Mouse (Mus musculus) c-Kit-negative CD71-positive TER-119-positive erythroid progenitor cells, embryonic 14.5 days (primary cell): Measurements from ENCODE around the gene Nrde2.

ENCODE experiments used
- DNase-seq: peaks from one replicate; pipeline ENCODE4 v3.0.0-alpha.2; 2013; ENCODE audit warnings: low read depth, low spot score

The Nrde2 gene

DNA sequence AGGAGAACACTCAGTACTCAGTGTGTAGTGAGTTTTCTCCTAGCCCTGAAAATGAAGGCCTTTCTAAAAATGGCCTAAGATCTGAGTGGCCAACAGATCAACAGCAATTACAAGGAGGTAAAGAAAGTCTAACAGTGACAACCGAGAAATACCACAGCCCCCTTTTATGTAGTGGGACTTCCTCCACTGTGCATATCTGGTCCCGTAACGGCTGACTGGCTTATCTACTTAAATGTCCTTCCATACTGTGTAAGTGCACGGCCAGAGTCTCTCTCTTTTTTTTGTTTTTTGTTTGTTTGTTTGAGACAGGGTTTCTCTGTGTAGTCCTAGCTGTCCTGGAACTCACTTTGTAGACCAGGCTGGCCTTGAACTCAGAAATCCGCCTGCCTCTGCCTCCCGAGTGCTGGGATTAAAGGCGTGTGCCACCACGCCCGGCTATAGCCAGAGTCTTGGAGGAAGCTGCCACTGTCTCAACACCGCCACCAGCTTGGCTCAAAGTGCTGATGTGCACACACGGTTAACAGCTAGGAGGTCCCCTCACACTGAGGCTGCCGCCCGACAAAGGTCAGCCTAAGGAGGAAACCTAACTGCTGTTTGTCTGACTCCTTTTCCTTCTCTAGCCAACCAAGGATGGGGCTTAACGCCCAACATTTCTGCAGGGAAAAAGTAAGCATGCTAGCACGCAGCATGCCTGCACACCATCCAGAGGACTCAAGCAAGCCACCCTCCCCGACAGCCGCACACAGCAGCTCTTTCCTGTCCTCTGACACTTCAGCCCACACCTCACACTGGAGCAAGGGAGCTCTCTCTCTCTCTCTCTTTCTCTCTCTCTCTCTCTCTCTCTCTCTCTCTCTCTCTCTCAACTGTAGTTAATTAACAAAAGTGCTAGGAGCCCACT, 32.2 kb downstream of the Nrde2 start:
- DNase-seq, result no peak

DNA sequence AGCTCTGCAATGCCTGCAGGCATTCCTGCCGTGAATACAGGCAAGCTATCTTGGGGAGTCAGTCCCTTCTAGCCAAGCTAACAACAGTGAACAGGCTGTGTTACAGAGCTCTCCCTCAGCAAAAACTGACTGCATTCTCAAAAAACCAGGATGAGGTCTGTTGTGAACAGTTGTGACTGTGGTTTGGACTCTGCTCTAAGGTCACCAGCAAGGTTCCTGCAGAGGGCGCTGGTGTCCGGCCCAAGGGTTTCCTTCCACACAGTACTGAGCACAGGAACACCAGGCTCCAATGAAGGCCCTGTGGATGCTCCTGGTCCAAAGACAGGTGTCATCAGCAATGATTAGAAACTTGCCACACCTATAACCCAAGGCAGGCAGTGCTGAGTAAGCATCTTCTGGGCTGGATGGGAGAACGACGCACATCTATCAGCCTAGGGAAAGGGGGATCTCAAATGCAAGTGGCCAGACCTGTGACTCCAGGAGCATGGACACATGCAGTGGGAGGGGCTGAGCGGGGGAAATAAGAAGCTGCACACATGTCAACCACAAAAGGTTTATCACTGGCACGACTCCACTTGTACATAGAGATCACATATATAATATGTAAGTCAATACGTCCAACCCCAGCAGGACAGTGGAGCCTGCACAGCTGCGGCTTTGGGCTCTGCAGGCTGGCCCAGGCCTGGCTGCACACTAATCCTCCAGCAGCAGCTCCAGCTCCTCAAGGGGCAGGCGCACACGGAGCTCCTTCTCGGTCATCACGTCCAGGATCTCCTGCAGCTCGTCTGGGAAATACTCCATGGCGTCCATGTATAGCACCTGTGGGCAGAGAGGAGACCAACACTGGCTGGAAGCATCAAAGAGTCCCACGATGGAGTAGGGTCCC, 34.3 kb downstream of the Nrde2 start:
- no peak for DNase-seq

GRCm38 (mm10) chr12:100123476-100123875, 36.0 kb downstream of the Nrde2 start:
- no peak for DNase-seq

DNA sequence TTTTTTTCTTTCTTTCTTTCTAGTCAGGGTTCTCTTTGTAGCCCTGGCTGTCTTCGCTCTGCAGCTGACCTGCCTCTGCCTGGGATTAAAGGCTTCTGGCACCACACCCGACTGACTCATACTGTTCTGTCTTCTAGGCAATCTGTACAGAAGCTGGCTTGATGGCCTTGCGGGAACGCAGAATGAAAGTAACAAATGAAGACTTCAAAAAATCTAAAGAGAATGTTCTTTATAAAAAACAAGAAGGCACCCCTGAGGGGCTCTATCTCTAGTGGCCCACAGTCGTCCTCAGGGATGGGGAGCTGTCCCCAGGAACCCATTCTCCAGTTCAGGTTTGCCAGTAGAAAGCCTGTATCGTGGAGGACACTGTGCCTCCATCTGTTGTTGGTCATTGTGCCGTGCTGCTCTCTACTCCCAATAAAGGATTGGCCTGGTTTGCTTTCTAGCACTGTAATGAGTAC, 36.5 kb downstream of the Nrde2 start:
- no peak for DNase-seq

- no peak for DNase-seq
Measured at GRCm38 (mm10) chr12:100115982-100116381, 43.5 kb downstream of the Nrde2 start.

GRCm38 (mm10) chr12:100109986-100110696, 49.3 kb downstream of the Nrde2 start, which contains the start of gene Psmc1:
Psmc1 (plus strand) TSS chr12:100110154.
- peak; percentile 88 for DNase-seq

DNA sequence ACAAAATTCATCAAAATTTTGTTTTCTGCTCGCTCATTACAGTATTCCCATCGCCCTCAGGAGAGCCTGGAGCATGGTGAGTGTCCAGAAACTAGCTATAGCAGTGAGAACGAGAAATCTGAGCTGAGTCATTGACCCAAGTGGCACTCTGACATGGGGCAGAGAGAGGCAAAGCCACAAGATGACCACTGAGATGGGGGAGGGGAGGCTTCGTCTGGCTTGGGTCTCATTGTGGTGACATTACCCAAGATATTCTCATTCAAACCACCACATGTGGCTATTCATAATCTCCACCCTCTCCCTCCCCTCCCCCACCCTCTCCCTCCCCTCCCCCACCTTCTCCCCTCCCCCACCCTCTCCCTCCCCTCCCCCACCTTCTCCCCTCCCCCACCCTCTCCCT, 52.0 kb downstream of the Nrde2 start:
- DNase-seq, result no peak

GRCm38 (mm10) chr12:100106275-100106895, 53.1 kb downstream of the Nrde2 start:
- DNase-seq, result peak; percentile 53

DNA sequence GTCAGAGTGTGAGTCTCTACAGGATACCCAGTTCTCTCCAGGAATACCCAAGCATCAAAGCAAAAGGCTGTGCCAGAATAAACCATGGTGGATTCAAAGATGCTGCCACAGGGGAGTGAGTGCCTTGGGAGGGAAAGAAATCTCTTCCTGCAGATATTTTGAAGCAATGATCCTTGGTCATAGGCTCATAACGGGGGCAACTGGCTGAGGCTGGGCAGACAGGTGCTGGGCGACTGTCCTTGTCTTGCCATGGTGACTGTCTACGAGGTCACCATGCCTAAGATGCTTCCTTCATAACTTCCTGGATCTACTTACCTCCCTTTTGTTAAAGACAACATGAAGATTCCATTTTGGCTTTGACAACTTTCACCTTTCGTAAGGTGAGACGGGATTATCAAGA, 54.9 kb downstream of the Nrde2 start:
- no peak for DNase-seq

DNA sequence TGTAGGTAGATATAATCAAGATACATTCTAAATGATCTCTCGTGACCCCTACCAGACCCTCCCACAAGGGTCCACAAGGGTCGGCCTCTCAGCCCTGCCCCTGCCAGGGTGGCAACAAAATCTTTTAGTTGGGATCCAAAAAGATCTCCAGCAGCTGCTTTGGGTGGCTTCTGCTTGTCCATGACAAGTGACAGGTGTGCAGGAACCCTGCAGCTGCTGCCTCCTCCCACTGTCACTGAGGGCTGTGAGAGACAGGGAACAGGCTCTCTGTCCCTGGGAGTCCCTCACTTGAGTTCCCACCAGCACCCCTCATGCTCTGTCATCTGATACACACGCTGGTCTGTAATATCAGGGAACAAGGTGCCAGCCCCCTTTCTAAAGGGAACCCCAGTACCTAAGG, 57.8 kb downstream of the Nrde2 start:
- no peak for DNase-seq

DNA sequence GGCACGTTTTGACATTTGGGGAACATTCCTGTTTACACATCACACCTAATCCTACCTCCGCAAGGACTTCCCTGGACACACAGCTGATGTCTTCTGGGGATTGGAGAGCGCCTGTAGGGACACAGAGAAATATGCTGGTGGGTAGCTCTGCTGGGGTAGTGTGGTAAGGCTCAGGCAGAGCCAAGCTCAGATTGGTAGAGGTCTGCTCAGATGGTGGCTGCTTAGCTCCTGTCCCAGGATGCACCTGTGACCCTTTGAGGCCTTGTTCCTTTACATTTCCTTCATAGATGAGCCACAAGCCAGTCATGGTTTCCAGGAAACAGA, 58.8 kb downstream of the Nrde2 start:
- no peak for DNase-seq

- no peak for DNase-seq
Measured at GRCm38 (mm10) chr12:100099971-100100706, 59.3 kb downstream of the Nrde2 start.

DNA sequence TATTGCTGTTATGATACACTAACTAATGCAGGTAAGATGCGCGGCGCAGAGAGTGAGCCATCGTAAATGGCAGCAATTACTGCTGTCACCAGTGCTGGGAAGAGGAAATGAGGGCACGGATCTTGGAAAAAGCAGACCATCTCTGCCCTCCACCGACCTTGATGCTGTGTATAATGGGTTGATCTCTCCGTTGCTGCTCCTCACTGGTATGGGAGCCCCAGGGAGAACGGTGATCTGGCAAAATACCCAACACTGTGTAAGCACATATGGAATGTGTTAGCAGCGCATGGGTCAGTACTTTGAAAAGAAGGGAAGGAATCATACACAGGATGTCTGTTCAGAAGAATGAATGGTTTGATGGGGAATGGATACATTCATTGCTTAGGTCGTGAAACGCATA, 66.4 kb downstream of the Nrde2 start:
- DNase-seq, result no peak

- no peak for DNase-seq
Measured at GRCm38 (mm10) chr12:100090750-100091149, 68.7 kb downstream of the Nrde2 start.

- DNase-seq, result no peak
Measured at GRCm38 (mm10) chr12:100089265-100089664, 70.2 kb downstream of the Nrde2 start.

DNA sequence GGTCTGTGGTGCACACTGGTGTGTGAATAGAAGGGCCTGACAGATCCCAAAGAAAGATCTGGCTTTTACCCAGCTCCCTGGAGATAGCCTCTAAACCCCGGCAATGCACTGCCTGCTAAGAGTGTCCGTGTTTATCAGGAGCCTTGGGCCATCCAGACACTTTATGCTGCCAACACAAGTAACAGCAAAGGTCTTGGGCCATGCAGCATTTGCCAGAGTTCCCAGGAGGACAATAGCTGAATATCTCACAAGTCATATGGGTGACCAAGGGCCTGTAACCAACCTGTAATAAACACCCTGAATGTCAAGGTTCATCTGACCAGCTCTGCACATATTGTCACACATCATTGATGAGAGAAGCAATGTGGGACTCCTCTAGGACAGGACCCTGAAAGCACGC, 71.4 kb downstream of the Nrde2 start:
- no peak for DNase-seq

DNA sequence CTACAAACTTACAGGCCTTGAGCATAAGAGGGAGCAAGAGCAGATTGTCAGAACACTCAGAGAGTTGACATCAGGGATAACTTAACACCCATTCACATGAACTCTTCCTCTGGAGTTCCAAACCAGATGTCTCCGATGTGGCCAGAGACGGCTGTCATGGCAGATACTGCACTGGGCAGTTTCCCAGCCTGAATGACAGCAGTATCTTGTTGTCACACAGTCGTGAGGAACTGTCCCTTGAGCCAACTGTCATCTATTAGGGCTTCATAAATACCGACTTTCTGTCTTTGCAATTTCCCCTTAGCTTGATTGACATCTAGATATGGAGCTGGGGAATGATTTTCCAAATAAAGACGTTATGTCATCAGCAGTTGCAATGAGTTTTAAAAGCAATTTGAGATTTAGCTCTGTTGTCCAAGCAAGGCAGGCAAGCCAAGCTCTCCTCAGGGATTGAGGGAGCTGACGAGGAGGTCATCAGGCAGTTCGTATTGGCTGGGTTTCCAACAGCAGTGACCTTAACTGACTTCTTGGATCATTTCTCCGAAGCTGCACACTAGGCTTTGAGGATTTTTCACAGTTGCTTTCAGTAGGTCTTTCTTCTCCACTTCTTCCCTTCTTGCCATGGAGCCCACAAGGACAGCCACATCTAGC, 79.7 kb downstream of the Nrde2 start:
- no peak for DNase-seq

GRCm38 (mm10) chr12:100075715-100076114, 83.7 kb downstream of the Nrde2 start:
- DNase-seq, result no peak
